Mouse (Mus musculus) limb, embryonic 10.5 days (tissue): ENCODE measurements at regions not wholly inside any gene's neighbourhood (a gene's known extent, or its start where the extent isn't known, plus 50 kb on each side); places are given as distances from the start of the nearest gene placed in this dataset.
A peak's percentile ranks its signal among the peaks of the same experiment; 100 is the strongest.

Source experiments
- DNase-seq: peaks from one replicate; pipeline ENCODE4 v3.0.0-alpha.2; 2017; ENCODE audit warnings: low spot score
- H3K27ac ChIP-seq: fragments of 300-500 bp; sonication (generic); 2 replicates; pipeline ENCODE4 v1.5.1; 2016; ENCODE audit warnings: mild to moderate bottlenecking
- H3K27me3 ChIP-seq: fragments of 300-500 bp; sonication (generic); 2 replicates; pipeline ENCODE4 v1.6.1; 2016; ENCODE audit warnings: low read depth, mild to moderate bottlenecking; ENCODE audit not compliant: poor library complexity, severe bottlenecking
- H3K36me3 ChIP-seq: fragments of 300-500 bp; sonication (generic); 2 replicates; pipeline ENCODE4 v1.6.1; 2016; ENCODE audit warnings: mild to moderate bottlenecking, moderate library complexity
- H3K4me1 ChIP-seq: fragments of 300-500 bp; sonication (generic); 2 replicates; pipeline ENCODE4 v1.6.1; 2016
- H3K4me3 ChIP-seq: fragments of 300-500 bp; sonication (generic); 2 replicates; pipeline ENCODE4 v1.5.1; 2016; ENCODE audit warnings: mild to moderate bottlenecking, moderate library complexity
- H3K9me3 ChIP-seq: fragments of 300-500 bp; sonication (generic); replicated peaks from 2 replicates; pipeline ENCODE4 v1.6.1; 2016; ENCODE audit warnings: mild to moderate bottlenecking
- WGBS: fragments of 180-500 bp; shearing (Covaris S2); methylation state at CpG from one replicate; pipeline ENCODE4 v1.1.7; 2016; 5-methylcytosine and 5-hydroxymethylcytosine counted together

DNA sequence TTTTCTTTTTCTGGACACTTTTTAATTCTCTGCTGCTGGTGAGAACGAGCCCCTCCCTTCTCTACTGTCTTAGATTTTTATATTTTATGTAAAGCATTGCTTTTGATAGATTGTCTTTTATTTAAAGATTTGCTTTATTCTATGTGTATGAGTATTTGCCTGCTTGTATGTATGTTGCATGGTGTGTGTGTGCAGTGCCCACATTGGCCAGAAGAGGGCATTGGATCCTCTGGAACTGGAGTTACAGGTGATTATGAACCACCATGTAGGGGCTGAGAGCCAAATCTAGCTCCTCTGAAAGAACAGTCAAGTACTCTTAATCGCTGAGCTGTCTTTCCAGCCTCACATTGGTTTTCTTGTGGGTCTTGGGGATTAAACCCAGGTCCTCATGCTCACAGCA lies 144.4 kb downstream of the Tpra1 start:
- no peak overlapping the region for H3K27ac ChIP-seq
- H3K36me3 ChIP-seq: no peaks in the 10 kb centered on the region
- H3K4me3 ChIP-seq: no peak overlapping the region
- DNase-seq: no peak
- peaks cover 10% of the 10 kb centered on the region for H3K4me1 ChIP-seq
- H3K9me3 ChIP-seq: no peaks in the 10 kb centered on the region
- H3K27me3 ChIP-seq: no peaks in the 10 kb centered on the region
- 71% methylated on average over 2 of the region's 2 CpGs for WGBS

DNA sequence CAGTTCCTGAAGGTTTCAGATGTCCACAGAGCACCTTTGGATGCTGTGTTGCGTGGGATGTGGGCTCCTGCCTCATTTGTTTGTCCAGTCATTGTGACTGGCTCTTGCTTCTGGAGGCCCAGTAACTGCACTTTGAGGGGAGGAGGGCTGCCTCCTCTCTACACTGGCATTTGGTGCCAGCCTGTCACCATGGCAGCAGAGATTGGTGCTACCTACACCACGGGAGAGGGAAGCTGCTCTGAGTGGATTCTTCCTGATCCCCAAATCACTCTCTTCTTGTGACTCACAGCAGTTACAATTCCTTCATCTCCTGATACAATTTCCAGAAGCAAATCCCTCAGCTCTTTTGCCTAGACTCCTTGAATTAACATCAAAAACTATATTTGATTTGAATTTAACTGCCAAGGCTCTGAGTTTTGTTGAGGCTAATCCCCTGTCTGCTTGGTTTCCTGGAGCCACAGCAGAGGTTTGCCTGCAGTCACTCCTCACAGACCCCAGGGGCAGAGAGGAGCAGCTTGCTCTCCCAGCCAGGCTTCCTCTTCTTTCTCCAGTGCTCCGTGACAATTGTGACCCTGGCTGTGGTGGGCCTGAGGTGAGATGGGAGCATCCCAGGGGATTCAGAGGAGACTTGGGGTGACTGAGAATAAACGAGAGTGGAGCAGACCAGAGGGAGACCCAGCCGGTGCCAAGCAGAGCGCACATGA lies 145.7 kb downstream of the Tpra1 start:
- no peak overlapping the region for H3K4me3 ChIP-seq
- H3K9me3 ChIP-seq: no peaks in the 10 kb centered on the region
- no peak for DNase-seq
- H3K4me1 ChIP-seq: peaks cover 5% of the 10 kb centered on the region
- no peaks in the 10 kb centered on the region for H3K36me3 ChIP-seq
- H3K27ac ChIP-seq: no peak overlapping the region
- WGBS: 63% methylated on average over 6 of the region's 6 CpGs
- no peaks in the 10 kb centered on the region for H3K27me3 ChIP-seq

DNA sequence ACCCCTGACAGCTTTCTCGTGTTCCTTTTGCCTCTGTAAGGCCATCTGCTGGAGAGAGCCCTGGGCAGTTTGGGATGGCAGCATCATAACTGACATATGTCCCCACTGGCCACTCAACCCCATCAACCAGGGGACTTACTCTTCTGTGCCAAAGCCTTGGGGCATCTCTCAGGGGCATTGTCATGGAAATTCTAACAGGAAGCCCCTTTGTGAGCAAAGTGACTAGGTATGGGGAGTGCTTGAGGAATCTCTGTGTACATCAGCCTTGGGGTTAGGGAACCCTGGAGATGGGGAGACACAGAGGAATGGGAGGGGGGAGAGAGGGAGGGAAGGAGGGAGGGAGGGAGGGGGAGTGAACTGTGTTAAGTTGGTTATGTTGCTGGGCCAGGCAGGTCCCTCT lies 147.2 kb downstream of the Tpra1 start:
- no peak overlapping the region for H3K4me3 ChIP-seq
- H3K4me1 ChIP-seq: no peaks in the 10 kb centered on the region
- WGBS: 67% methylated on average over 1 of the region's 1 CpGs
- no peak overlapping the region for H3K27ac ChIP-seq
- no peaks in the 10 kb centered on the region for H3K36me3 ChIP-seq
- no peaks in the 10 kb centered on the region for H3K27me3 ChIP-seq
- no peaks in the 10 kb centered on the region for H3K9me3 ChIP-seq
- no peak for DNase-seq

DNA sequence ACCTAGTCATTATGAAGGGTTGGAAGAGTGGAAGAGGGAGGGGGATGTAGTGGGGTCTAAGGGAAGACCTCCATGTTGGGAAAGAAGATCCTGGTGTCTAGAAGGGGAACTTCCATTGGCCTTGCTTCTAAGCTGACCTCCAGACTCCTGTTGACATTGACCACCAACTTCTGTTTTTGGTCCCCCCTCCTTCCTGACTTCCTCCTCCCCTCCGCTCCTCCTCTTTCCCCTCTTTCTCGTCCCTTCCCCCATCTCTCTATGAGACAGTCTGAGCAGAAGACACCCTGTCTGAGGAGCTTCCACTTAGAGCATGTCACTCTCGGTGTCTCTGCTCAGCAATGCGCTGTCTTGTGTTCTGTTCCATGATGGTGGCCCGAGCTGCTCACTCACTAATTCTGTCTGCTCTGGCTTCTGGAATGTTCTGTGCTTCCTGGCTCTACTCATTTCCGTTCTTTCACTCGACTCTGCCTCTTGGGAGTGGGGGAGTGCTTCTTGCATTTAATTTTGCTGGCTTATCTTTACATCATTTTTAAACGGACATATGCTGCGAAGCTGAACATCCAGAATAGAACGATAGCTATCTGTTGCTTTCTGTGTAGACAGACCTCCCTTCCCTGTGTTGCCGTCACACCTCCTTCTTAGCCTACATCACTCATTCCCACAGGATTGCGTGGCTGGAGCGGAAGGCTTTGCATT lies 148.7 kb downstream of the Tpra1 start:
- H3K4me3 ChIP-seq: no peak overlapping the region
- no peaks in the 10 kb centered on the region for H3K36me3 ChIP-seq
- no peak for DNase-seq
- no peaks in the 10 kb centered on the region for H3K4me1 ChIP-seq
- no peak overlapping the region for H3K27ac ChIP-seq
- H3K27me3 ChIP-seq: no peaks in the 10 kb centered on the region
- WGBS: 87% methylated on average over 13 of the region's 13 CpGs
- no peaks in the 10 kb centered on the region for H3K9me3 ChIP-seq

DNA sequence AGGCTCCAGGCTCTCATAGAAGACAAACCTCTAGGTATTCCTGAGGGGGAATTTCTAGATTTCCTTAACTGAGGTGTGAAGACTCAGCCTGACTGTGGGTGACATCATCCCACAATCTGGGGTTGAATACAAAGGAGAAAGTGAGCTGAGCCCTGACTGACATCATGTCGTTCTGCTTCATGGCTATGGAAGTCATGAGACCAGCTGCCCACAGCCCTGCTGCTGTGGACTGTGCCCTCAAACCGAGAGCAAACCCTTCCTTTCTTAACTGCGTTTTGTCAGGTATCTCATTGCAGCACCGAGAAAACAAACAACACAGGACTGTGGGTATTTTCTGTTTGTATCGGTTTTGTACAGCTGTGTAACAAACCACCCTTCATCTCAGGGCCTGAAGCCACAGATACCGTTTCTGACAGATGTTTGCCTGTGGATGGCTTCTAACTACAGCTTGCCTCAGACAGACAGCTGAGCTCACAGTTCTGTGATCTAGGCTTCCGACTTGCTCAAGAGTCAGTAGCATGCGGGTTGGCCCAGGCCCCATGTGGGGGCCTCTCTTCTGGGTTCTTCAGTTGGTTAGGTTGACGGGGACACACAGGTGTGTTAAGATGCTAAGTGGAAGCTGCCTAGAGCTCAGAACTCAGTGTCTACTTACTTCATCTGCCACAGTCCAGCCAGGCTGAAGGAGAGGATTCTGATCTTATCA lies 150.9 kb downstream of the Tpra1 start:
- no peaks in the 10 kb centered on the region for H3K9me3 ChIP-seq
- DNase-seq: no peak
- H3K4me3 ChIP-seq: no peak overlapping the region
- 88% methylated on average over 9 of the region's 9 CpGs for WGBS
- no peaks in the 10 kb centered on the region for H3K27me3 ChIP-seq
- no peaks in the 10 kb centered on the region for H3K36me3 ChIP-seq
- no peak overlapping the region for H3K27ac ChIP-seq
- no peaks in the 10 kb centered on the region for H3K4me1 ChIP-seq

DNA sequence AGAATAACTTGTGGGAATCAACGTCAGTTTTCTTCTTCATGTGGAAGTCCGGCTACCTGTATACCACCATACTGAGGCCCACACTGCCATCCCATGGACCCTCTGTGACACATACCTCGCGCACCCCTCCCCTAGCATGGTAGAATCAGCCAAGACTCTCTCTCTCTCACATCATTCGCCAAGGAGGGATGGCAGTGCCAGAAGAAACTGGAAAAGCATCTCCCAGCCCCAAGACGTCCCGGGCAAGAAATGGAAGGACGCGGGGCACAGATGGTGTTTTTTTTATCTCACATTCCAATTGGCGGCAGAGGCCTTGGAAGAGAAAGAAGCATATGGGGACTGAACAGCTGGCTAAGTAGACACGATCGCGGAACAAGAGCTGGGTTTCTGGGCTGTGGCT lies 152.0 kb downstream of the Tpra1 start:
- Histone ChIP-seq H3K9me3 (no peaks in the 10 kb centered on the region), H3K4me3 (no peak overlapping the region), H3K36me3 (no peaks in the 10 kb centered on the region), H3K27ac (no peak overlapping the region), H3K4me1 (no peaks in the 10 kb centered on the region), H3K27me3 (no peaks in the 10 kb centered on the region)
- no peak for DNase-seq
- 90% methylated on average over 13 of the region's 13 CpGs for WGBS

DNA sequence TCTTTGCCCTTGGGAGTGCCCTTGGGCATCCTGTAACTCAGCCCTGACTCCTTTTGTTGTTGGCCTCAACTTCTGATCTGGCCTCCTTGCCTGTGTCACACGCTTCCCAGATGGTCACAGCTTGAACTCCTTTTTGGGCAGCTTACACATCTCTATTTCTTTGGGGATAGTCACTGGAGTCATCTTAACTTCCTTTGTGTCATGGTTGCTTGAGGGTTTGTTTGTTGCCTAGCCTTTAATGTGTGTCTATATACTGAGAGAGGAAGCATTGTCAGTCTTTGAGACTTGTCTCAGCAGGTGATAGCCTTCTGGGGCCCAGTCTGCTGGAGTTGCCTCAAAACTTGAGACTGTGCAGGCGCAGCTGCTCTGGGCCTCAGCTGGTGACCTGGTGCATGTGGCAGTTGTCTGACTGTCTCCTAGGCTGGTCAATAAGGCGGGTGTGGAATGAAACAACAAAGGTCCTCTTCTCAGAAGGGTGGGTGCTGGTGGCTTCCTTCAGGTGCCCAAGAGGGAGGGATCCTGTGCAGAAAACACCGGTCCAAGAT lies 157.5 kb downstream of the Tpra1 start:
- no peak for DNase-seq
- WGBS: 86% methylated on average over 4 of the region's 4 CpGs
- Histone ChIP-seq H3K9me3 (no peaks in the 10 kb centered on the region), H3K4me1 (no peaks in the 10 kb centered on the region), H3K4me3 (no peak overlapping the region), H3K27ac (no peak overlapping the region), H3K36me3 (no peaks in the 10 kb centered on the region), H3K27me3 (no peaks in the 10 kb centered on the region)

DNA sequence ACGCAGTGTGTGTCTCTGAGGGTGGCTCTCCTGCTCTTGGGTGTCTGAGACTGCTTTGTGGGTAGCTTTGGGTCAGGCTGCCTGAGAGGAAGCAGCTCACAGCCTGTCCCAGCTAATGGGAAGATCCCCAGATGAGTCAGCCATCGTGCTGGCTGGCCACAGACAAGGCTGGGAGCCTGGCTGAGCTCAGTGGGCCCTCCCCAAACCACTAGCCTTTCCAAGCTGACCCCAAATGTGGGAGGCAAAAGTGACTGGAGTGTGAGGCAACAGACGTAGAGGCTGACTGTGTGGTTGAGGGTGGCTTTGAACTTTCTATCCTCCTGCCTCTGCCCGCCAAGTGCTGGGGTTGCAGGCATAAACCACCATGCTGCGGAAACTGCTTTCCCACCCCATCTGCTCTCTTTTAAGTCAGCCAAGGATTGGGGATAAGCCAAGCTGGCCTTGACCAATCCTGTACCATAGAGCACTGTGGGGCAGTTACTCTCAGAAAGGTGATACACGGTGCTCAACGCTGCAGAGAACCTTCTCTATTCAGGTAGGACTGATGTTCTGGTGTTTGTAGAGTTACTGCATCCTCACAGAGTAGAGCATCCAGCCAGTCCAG lies 163.0 kb downstream of the Tpra1 start:
- WGBS: 85% methylated on average over 7 of the region's 7 CpGs
- H3K27ac ChIP-seq: no peak overlapping the region

DNA sequence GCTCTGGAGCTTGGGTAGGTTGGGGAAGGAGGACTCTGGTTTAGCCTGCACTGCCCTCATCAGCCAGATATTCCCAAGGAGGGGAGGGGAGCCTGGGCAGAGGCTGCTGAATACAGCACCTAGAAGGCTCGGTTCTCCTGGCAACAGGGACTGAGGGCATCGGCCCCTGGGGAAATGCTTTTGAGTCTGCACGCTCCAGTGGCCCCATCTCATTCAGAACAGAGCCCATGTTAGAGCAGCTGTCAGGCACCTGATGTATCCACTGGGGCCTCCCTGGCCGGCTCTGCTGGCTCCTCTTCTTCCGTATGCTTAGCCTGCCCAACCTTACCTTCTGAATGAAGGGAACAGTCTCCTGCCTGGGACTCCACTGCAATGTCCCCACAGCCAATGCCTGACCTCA lies 164.5 kb downstream of the Tpra1 start:
- Histone ChIP-seq H3K4me1 (no peaks in the 10 kb centered on the region), H3K36me3 (no peaks in the 10 kb centered on the region), H3K27me3 (no peaks in the 10 kb centered on the region), H3K9me3 (no peaks in the 10 kb centered on the region), H3K4me3 (no peak overlapping the region), H3K27ac (no peak overlapping the region)
- no peak for DNase-seq
- 88% methylated on average over 5 of the region's 5 CpGs for WGBS

More for the DNA sequence above, 163.0 kb downstream of the Tpra1 start:
- H3K4me1 ChIP-seq: no peaks in the 10 kb centered on the region
- H3K9me3 ChIP-seq: no peaks in the 10 kb centered on the region
- no peak for DNase-seq
- H3K27me3 ChIP-seq: no peaks in the 10 kb centered on the region
- H3K4me3 ChIP-seq: no peak overlapping the region
- H3K36me3 ChIP-seq: no peaks in the 10 kb centered on the region

DNA sequence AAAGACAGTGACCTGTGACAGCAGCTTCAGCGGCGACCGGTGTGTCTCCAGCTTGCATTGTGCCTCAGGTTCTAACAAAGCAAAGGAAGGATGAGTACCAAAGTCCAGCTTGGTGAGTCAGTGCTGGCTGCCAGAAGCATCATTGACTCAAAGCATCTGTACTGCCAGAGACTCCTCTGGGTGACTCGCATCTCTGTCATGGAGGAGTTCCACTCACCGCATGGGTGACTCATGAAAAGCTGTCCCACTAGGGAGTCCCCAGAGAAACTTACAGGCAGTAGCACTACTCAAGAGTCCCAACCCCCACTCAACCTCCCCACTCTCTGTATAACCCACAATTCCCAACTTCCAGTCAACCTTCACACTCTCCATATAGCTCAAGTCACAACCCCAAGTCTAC lies 166.2 kb downstream of the Tpra1 start:
- 91% methylated on average over 5 of the region's 5 CpGs for WGBS
- H3K4me1 ChIP-seq: peaks cover 2% of the 10 kb centered on the region; the same call in 1 of the 2 replicates
- H3K27me3 ChIP-seq: no peaks in the 10 kb centered on the region
- H3K4me3 ChIP-seq: no peak overlapping the region
- no peak for DNase-seq
- no peak overlapping the region for H3K27ac ChIP-seq
- H3K36me3 ChIP-seq: no peaks in the 10 kb centered on the region
- no peaks in the 10 kb centered on the region for H3K9me3 ChIP-seq

DNA sequence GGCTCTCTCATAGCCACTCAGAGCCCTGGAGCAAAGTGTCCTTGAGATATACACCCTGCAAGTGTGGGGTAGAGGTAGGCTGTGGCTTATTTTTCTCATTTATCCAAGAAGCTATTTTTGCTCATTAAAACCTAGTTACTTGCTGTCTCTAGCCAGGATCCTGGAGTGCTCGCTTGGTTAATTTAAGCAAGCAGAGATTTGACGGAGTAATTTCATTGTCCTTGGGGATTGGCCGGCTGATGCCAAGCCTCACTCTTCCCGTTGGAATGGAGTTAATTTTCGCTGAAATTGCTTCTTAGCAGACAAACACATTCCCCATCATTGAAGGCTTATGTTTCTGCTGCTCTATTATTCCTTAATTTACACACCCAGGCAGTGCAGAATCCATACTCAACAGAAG lies 167.1 kb downstream of the Tpra1 start:
- Histone ChIP-seq H3K9me3 (no peaks in the 10 kb centered on the region), H3K27ac (no peak overlapping the region), H3K27me3 (no peaks in the 10 kb centered on the region), H3K4me3 (no peak overlapping the region), H3K36me3 (no peaks in the 10 kb centered on the region), H3K4me1 (peaks cover 2% of the 10 kb centered on the region; the same call in 1 of the 2 replicates)
- WGBS: 85% methylated on average over 5 of the region's 5 CpGs
- no peak for DNase-seq

DNA sequence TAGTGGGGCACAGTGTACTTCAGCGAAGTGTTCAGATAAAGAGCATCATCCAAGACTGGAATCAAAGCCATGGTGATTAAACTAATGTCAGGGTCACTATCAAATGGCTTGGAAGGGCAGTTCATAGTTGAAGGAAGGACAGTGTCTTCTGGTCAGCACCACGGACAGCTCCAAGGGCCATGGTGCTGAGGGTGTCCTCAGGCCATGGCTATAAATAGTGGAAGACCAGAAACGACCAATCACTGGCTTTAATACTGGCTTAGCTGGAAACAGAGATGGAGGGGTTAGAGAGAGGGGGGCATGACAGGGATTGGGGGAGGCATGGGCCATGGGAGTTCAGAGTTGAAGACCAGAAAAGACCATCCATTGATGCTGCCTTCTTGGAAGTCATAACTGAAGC lies 168.0 kb downstream of the Tpra1 start:
- no peaks in the 10 kb centered on the region for H3K9me3 ChIP-seq
- WGBS: 12% methylated on average over 3 of the region's 3 CpGs

DNA sequence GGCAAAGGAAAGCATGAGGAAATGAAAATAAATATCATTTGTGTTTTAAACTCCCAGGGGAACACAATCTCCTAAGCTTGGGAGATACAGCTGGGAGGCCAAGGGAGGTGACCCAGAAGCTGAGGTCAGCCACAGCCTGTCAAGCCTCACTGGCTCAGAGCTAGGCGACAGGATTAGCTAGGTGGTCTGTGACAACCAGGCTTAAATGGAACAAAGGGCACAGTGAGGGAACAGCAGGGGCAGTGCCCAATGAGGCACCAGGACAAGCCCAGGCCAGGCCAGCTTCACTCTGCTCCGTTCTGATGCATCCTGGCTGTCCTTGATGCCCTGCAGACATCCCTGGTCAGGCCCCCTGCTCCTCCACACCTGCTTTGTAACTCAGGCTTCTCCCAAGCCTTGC lies 169.7 kb downstream of the Tpra1 start:
- Histone ChIP-seq H3K4me1 (peaks cover 8% of the 10 kb centered on the region; the same call in 1 of the 2 replicates), H3K36me3 (no peaks in the 10 kb centered on the region), H3K4me3 (no peak overlapping the region), H3K27me3 (no peaks in the 10 kb centered on the region), H3K9me3 (no peaks in the 10 kb centered on the region), H3K27ac (no peak overlapping the region)
- no peak for DNase-seq
- WGBS: 51% methylated on average over 2 of the region's 2 CpGs

More for the DNA sequence above, 168.0 kb downstream of the Tpra1 start:
- peak; percentile 85 for DNase-seq
- H3K4me1 ChIP-seq: peaks cover 2% of the 10 kb centered on the region; the same call in 1 of the 2 replicates
- no peaks in the 10 kb centered on the region for H3K27me3 ChIP-seq
- no peak overlapping the region for H3K27ac ChIP-seq
- H3K36me3 ChIP-seq: no peaks in the 10 kb centered on the region
- H3K4me3 ChIP-seq: no peak overlapping the region
